Mouse (Mus musculus) thymus, adult 18-20 months (tissue): ENCODE data around the gene Tomm5.
"Not testable (repeated sequence)": the region's sequence is repeated elsewhere in the genome, so short reads cannot be mapped to it uniquely, and the experiment has no call there.

Source experiments
- DNase-seq, 2 experiments: peaks; one replicate each; pipeline ENCODE4 v3.0.0; 2022; ENCODE audit warnings: mixed read lengths in 2 of 2

Gene Tomm5

GRCm38 (mm10) chr4:45107601-45108277 is at the start of gene Tomm5:
Gene Tomm5, minus strand, starts transcription at chr4:45108114.
- peak; percentile 81 to 86 for DNase-seq

DNA sequence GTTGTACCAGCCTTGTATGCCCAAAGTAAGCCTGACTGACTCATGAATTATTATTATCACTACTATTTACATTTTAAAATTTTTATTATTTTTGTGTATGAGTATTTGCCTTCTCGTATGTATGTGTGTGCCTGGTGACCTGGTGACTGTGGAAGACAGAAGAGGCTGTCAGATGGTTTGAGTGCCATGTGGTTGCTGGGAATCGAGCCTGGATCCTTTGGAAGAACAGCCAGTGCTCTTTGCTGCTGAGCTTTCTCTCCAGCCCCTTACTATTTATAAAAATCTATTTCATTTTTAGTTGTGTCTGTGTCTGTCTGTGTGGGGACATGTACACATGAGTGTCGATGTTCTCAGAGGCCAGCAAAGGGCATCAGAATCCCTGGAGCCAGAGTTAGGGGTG is 48.5 kb upstream of the Tomm5 start:
- no peak for DNase-seq

GRCm38 (mm10) chr4:45143005-45143404 is 35.1 kb upstream of the Tomm5 start:
- DNase-seq, result no peak

GRCm38 (mm10) chr4:45142411-45142810 is 34.5 kb upstream of the Tomm5 start:
- DNase-seq, result no peak

GRCm38 (mm10) chr4:45141835-45142234 is 33.9 kb upstream of the Tomm5 start:
- DNase-seq, result no peak

DNA sequence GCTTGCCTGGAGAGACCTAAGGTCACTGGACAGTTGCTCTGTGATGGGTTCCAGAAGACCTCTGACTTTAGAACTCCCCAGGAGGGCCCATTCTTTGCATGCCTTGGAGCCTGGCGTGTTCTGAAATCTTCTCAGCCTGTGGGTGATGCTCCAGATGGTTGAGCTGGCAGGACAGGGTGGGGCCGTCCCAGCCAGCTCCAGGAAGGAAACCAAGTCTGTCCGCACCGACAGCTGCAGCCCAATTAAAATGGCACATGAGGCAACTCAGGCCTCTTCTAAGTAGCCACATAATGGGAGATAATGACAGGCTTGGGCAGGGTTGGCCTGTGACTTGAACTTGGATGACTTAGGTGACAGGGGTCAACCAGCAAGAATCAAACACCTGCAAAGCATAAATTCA is 29.7 kb upstream of the Tomm5 start:
- DNase-seq, result no peak

DNA sequence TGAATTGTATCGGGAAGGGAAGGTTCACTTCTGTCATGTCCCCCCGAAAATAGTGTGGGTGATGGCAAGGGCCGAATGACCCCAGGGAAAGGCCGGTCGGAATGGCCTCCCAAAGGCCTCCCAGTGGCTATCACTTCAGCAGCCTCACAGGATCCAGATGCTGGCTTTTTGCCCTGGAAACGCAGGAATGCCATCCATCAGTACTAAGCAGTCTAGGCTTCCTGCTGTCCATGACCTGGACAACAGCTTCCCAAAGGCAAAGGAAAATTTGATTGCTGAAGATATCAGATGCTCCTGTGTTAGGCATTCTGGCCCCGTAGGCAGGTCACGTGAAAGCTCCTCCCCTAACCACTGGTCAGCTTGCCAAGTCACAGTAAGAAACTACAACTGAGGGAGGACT is 26.6 kb upstream of the Tomm5 start:
- DNase-seq, result no peak

GRCm38 (mm10) chr4:45131021-45131420 is 23.1 kb upstream of the Tomm5 start:
- DNase-seq, result no peak

- no peak for DNase-seq
These were observed 13.4 kb upstream of the Tomm5 start for GRCm38 (mm10) chr4:45121311-45121710.

DNA sequence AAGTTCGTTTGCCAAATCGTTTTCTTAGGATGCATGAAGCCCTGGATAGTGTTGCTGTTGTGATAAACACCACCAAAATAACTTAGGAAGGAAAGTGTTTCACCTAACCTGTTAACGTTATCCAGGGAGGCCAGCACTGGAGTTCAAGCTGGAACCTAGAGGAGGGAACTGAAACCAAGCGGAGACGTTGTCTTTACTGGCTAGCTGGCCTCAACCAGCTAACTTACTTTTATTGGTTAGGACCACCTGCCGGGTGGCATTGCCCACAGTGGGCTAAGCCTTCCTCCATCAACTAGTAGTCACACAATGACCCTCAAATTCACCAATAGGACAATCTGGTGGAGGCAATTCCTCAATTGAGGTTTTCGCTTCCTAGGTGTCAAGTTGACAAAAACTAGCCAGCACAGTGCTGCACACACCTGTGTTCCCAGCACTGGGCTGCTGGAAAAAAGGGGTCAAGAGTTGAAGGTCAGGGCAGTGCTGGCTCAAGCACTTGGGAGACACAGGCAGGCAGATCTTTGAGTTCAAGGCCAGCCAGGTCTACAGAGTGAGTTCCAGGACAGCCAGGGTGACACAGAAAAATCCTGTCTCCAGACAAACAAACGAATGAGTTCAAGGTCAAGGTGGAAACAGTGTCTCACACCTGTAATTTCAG is 669 bp upstream of the Tomm5 start:
- no peak for DNase-seq

DNA sequence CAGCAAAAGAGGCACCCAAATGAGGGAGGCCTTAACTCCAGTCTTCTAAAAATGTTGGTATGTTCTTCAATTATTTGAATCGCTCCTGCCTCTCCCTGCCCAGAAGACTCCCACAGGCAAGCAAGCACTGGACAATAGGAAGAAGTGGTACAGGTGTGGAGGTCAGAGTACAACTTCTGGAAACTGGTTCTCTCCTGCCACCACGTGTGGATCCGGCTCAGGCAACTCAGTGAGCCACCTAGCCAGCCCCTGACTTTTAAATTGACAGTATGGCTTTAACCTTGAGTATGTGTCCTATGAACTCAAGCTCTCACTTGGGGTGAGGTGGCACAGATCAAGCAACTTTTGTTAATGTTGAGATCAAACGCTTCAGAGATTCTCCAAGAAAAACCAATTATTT is 848 bp downstream of the Tomm5 start:
- no peak for DNase-seq

GRCm38 (mm10) chr4:45106409-45106808 is 1.5 kb downstream of the Tomm5 start:
- DNase-seq, result no peak

DNA sequence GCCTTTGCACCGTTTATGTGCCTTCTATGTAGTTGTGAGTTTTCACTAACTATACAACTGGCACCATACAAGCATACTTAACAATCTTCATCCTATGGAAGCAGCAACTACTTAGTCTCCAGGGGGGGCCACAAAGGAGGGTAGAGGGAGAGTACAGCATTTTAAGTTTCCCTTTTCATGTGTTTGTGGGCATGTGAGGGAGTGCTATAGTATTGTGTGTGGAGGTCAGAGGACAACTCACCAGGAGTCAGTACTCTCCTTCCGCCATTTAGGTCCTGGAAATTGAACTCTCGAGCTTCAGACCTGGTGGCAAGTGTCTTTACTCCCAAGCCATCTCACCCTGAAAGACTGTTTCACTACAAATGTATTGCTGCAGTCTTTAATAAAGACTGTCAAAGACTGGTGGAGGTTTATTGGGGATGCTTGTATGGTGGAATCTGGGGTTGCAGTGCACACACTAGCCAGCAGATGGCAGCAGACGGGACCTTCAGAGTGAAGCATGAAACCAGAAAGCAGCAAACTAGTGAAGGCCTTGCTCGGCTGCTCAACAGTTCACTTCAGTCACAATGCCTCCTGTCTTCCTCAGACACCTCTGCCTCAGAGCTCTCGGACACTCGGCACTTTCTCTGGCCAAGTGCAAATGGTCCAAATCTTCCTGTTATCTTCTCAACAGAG is 10.6 kb downstream of the Tomm5 start:
- peak; percentile 10 to 18 for DNase-seq

DNA sequence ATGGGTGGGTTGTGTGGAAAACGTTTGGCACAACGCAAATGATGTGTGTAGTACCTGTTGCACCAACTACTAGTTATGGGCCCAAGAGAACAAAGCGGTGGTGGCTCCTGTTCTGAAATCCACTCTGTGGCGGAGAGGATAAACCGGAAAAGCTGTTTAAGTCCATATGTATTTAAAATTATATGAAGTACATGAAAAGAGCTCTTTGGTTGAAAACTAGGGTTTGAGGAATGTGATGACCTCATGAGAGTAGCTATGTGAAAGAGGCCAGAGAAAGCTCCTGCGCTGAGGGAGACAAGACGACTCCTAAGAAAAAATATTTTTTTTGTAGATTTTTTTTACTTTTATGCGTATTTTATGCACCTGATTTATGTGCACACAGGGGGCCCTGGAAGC is 23.0 kb downstream of the Tomm5 start:
- no peak for DNase-seq

GRCm38 (mm10) chr4:45084021-45084894 is 23.7 kb downstream of the Tomm5 start, which contains the start of gene Fbxo10:
Gene Fbxo10, minus strand, starts transcription at chr4:45084604.
- peak; percentile 76 to 79 for DNase-seq

GRCm38 (mm10) chr4:45083487-45083886 is 24.4 kb downstream of the Tomm5 start:
- DNase-seq, result no peak

DNA sequence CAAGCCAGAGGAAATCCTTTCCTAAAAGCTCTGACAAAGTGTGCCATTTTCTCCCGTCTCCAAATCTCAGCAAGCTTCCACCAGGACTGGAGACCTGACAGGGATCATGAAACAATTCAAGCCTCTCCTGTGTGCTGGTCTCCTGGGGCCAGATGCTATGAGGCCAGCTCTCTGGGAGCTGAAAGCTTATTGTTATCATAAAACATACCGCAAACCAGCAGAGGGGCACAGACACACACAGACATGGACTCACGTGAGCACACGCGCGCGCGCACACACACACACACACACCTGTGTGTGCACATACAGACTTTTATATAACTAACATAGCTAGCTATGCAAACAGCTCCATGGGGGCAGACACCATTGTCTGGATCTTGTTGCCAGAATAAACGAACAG is 25.0 kb downstream of the Tomm5 start:
- DNase-seq, result no peak

DNA sequence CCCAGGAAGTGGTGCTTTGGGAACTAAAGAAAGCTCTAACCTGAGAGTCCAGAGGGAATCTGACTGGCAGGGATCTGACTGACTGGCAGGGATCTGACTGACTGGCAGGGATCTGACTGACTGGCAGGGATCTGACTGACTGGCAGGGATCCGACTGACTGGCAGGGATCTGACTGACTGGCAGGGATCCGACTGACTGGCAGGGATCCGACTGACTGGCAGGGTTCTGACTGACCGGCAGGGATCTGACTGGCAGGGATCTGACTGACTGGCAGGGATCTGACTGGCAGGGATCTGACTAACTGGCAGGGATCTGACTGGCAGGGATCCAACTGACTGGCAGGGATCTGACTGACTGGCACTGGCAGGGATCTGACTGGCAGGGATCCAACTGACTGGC is 26.9 kb downstream of the Tomm5 start:
- not testable (repeated sequence) for DNase-seq

GRCm38 (mm10) chr4:45073544-45073943 is 34.4 kb downstream of the Tomm5 start:
- no peak for DNase-seq

GRCm38 (mm10) chr4:45072261-45072973 is 35.5 kb downstream of the Tomm5 start:
- no peak for DNase-seq

GRCm38 (mm10) chr4:45067742-45068141 is 40.2 kb downstream of the Tomm5 start:
- no peak for DNase-seq

DNA sequence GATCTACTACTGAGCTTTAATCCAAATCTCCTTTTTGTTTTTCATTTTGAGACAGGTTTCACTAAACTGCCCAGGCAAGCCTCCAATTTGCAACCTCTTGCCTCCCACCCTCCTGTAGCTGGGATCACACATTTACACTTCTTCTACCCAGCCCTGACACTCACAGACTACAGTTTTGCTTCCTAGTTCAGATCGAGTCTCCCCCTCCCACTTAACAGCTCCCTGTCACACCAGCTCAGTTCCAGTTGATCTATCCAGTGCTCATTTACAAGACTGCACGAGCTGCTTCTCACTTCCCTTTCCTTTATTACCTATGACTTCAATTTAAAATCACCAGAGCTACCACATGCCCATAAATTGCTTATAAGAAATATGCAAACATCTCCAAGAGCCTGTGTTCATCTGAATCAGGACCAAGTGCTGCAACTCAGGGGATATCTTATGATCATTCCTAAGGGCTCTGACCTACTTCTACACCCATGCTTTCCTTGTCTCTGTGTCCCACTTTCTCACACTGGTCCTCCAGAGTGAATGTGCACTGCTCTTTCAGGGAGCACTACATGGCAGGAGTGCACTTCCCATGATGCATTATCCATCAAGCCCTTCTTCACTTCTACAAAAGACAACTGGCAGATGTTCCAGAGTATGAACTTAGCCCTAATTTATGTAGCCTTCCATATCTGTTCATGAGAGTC is 41.7 kb downstream of the Tomm5 start:
- DNase-seq, result no peak
